Mouse (Mus musculus): Measurements from ENCODE around the gene Sympk.

GRCm38 (mm10) chr7:19097217-19097616 is 73.0 kb downstream of the Sympk start:
- TF ChIP-seq POLR2A (IDR thresholded peaks at IDR 0.05; ENCODE audit: borderline replicate concordance, control insufficient read depth, low read depth, low read length) (no peak), CTCF (IDR thresholded peaks at IDR 0.05; ENCODE audit: control insufficient read depth, insufficient read depth, low read length) (no peak)

Measured in bone marrow, adult 2 months (tissue).